Mouse (Mus musculus) left cerebral cortex, postnatal 10 days (tissue): Measurements from ENCODE around the gene Med17. TPM values are rescaled to one million over a fixed set of nuclear protein-coding genes. Genes with fewer than 3 reads are reported as not detected.

Source experiments
- DNase-seq, 2 experiments: peaks; one replicate each; pipeline ENCODE4 v3.0.0; 2021 to 2022; ENCODE audit warnings: low spot score in 2 of 2, mixed read lengths in 1 of 2; ENCODE audit errors: extremely low spot score in 1 of 2
- intact Hi-C: fragments of 180-260 bp; cut with DNase I; formaldehyde crosslinking; loops from one replicate; pipeline ENCODE4 v1.15.1; 2025
- microRNA-seq: library from miRNA; unstranded; fragments of <30 nt; microRNA quantifications from one replicate; pipeline ENCODE4 v1.2.0, GENCODE M21; 2022
- total RNA-seq, 2 experiments: library from RNA; stranded (reverse); gene quantifications; 2 replicates each; pipeline ENCODE4 v1.2.3; 2021

Gene Med17
- total RNA-seq, 2 experiments from 2014 or later = 34.5 to 35.1 TPM

DNA sequence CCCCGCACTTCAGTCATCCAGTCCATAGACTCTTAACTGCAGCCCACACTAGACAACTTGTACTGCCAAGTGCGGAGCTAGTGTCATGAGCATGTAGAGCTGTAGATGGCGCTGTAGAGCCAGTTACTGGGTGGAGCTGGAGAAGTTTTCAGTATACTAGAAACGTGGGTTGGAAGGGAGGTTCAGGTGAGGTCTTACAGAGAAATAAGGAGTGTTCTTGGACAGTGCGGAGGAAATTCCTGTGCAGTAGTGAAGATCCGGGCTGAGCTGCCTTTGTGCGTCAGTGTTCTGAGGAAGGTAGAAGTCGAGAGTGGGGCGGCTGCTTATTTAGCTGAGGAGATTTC is 38.2 kb downstream of the Med17 start:
- intact Hi-C loops = no loop called here
- peak in 1 of 2 experiments; percentile 62 for DNase-seq

GRCm38 (mm10) chr9:15240863-15241595 is 38.7 kb downstream of the Med17 start:
- DNase-seq = no peak
- intact Hi-C loops = no loop called here

DNA sequence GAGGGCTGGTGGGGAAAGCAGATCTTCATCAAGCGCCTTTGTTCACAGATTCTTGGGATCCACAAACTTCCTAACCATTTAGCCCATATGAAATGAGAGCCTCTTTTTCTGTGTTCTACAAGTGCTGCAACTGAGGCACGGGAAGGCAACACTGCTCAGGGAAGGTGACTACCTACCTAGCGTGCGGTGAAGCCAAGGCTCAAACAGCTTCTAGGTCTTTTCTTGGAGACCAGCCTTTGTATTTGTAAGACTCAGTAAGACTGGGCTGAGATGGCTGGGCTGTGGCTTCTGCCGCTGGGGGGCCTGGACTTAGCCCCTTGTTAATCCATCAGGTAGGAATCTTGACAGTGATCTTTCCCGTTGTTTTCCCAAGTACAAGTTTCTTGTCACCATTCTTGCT is 39.7 kb downstream of the Med17 start:
- intact Hi-C loops = no loop called here
- DNase-seq = no peak

GRCm38 (mm10) chr9:15239042-15239925 is 40.4 kb downstream of the Med17 start, which contains the start of gene Vstm5:
Gene Vstm5 (plus strand): TSS chr9:15239045.
- intact Hi-C loops = no loop called here

DNA sequence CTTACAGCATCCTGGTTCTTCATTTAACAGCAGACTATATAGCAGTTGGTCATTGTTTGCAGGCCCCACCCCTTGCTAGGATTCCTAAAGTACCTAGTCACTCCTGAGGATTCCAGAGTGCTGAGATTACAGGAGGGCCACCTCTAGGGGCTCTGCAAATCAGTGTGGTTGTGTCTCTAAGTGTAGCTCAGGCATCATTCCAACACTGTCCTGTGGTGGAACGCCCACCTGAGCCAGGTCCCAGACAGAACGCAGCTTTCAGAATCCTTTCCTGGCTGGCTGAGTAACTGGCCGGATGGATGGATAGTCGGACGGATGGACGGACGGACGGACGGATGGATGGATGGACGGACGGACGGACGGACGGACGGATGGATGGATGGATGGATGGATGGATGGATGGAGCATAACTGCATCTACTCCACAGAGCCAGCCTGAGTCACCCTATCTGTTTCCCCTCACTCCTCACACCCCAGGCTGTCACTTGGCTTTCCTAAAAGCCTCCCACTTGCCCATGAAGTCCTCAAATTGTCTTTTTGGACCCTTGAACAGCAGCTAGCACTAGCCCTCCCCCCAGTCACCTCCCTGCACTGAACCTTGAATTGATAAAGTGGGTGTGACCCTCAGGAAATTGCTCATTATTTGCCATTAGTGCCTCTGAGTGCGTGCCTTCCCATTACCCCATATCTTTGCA is 41.3 kb downstream of the Med17 start:
- intact Hi-C loops = no loop called here
- no peak for DNase-seq

More at GRCm38 (mm10) chr9:15239042-15239925, 40.4 kb downstream of the Med17 start, which contains the start of gene Vstm5:
- DNase-seq = peak; percentile 11 to 64

- intact Hi-C loops = no loop called here
- no peak for DNase-seq
Measured at GRCm38 (mm10) chr9:15237516-15238296, 42.0 kb downstream of the Med17 start.

DNA sequence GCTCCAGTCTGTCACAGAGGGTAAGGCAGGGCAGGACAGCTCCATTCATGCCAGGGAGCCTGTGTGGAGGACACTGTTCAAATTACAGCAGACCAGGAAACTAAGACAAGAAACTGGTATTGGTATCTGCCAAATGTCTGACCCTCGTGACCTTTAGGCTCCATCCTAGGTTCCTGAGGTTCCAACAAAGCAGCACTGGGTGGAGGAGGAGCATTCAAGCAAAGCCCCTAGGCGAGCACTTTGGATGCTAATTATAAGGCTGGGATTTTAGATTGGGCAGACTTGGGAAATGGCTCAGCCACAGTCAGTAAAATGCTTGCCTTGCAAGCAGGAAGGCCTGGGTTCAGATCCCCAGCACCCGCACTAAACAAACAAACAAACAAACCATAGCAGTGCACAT is 43.7 kb downstream of the Med17 start:
- intact Hi-C loops = no loop called here
- DNase-seq = no peak

DNA sequence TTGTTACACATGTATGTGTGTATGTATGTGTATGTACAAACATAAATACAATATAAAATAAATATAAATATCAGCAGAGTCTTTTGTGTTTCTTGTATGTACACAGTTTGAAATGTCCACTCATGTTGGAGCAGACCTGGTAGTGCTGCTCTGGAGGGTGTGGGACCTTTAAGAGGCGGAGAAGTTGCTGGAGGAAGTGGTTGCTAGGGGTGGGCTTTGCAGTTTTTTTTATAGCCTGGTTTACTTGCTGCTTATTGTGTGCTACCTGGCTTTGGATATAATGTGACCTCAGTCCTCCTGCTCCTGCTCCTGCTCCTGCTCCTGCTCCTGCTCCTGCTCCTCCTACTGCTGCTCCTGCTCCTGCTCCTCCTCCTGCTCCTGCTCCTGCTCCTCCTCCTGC is 46.1 kb downstream of the Med17 start:
- no peak for DNase-seq
- intact Hi-C loops = no loop called here

GRCm38 (mm10) chr9:15232445-15232844 is 47.3 kb downstream of the Med17 start:
- no peak for DNase-seq
- intact Hi-C loops = no loop called here

- no peak for DNase-seq
- intact Hi-C loops = no loop called here
Measured at GRCm38 (mm10) chr9:15224912-15225311, 54.8 kb downstream of the Med17 start.

GRCm38 (mm10) chr9:15213695-15214094 is 66.0 kb downstream of the Med17 start:
- DNase-seq = no peak
- intact Hi-C loops = loop anchor here (5.0 kb wide), 2 partner anchors 181 to 441 kb away; partner anchors contain the start of gene 1700012B09Rik

DNA sequence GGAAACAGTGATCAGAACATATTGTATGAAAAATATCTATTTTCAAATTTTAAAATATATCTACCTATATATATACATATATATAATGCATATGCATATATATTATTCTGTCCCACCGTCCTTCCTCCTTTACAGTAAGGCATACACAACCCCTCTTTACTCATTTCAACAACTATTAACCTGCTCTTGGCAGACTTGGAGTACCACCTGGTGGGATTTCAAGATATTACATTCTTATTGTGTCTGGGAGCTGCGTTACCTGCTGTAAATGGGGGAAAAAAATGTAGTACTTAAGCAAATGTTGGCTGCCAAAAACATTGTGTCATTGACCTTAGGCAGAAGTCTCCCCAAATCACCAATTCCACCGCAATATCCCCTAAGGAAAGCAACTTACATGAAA is 67.9 kb downstream of the Med17 start:
- intact Hi-C loops = loop anchor here (5.0 kb wide), 2 partner anchors 180 to 440 kb away; partner anchors contain the start of gene 1700012B09Rik
- peak in 1 of 2 experiments; percentile 13 for DNase-seq

Small RNAs within 50 kb of the gene (microRNA-seq; reads per million reads assigned to microRNA genes)
- not detected for gene Gm49349
- gene mmu-mir-7650 = not detected

Other genes starting within 250 kb of the Med17 start
- 10 to 100 TPM; 63.5 to 70.4 TPM for gene Panx1, start 234.5 kb downstream of the Med17 start, total RNA-seq
- not detected for gene Hephl1, start 167.8 kb downstream of the Med17 start, total RNA-seq
- 10 to 100 TPM; 10.1 to 11.0 TPM for gene Vstm5, start 40.9 kb downstream of the Med17 start, total RNA-seq
- 10 to 100 TPM; 38.1 to 43.6 TPM for gene Taf1d, start 26.3 kb upstream of the Med17 start, total RNA-seq
- 10 to 100 TPM; 26.0 to 27.1 TPM for gene 4931406C07Rik, start 26.5 kb upstream of the Med17 start, total RNA-seq
- gene Cep295, start 77.9 kb upstream of the Med17 start, total RNA-seq = 10 to 100 TPM; 27.5 to 30.8 TPM
- gene Smco4, start 213.5 kb upstream of the Med17 start, total RNA-seq = 1 to 10 TPM; 5.0 to 6.2 TPM